Mouse (Mus musculus) liver, embryonic 15.5 days (tissue): ENCODE results near the gene Alpi. TPM values are rescaled to one million over a fixed set of nuclear protein-coding genes. Genes with fewer than 3 reads are reported as not detected.

ENCODE experiments used
- ATAC-seq: fragments of 200-750 bp; cut with Nextera tagmentation; 2 replicates; pipeline ENCODE4 v1.8.0; 2017; ENCODE audit warnings: moderate number of reproducible peaks, mild to moderate bottlenecking, moderate library complexity; ENCODE audit not compliant: insufficient read depth
- H3K27ac ChIP-seq: fragments of 300-500 bp; sonication (generic); replicated peaks from 2 replicates; pipeline ENCODE4 v1.5.1; 2015; ENCODE audit warnings: mild to moderate bottlenecking, inconsistent platforms
- H3K27me3 ChIP-seq: fragments of 300-500 bp; sonication (generic); 2 replicates; pipeline ENCODE4 v1.6.1; 2015; ENCODE audit warnings: mild to moderate bottlenecking, inconsistent platforms
- H3K36me3 ChIP-seq: fragments of 300-500 bp; sonication (generic); replicated peaks from 2 replicates; pipeline ENCODE4 v1.6.1; 2015; ENCODE audit warnings: moderate library complexity, mild to moderate bottlenecking, inconsistent platforms
- H3K4me1 ChIP-seq: fragments of 300-500 bp; sonication (generic); replicated peaks from 2 replicates; pipeline ENCODE4 v1.6.1; 2015; ENCODE audit warnings: inconsistent platforms
- H3K4me2 ChIP-seq: fragments of 300-500 bp; sonication (generic); 2 replicates; pipeline ENCODE4 v1.6.1; 2015; ENCODE audit warnings: moderate library complexity, mild to moderate bottlenecking, inconsistent platforms
- H3K4me3 ChIP-seq: fragments of 300-500 bp; sonication (generic); replicated peaks from 2 replicates; pipeline ENCODE4 v1.5.1; 2015; ENCODE audit warnings: mild to moderate bottlenecking, inconsistent platforms
- H3K9ac ChIP-seq: fragments of 300-500 bp; sonication (generic); 2 replicates; pipeline ENCODE4 v1.6.1; 2015; ENCODE audit warnings: moderate library complexity, mild to moderate bottlenecking, inconsistent platforms
- H3K9me3 ChIP-seq: fragments of 300-500 bp; sonication (generic); replicated peaks from 2 replicates; pipeline ENCODE4 v1.6.1; 2016; ENCODE audit warnings: inconsistent platforms
- WGBS: fragments of 180-500 bp; shearing (Covaris S2); methylation state at CpG from one replicate; pipeline ENCODE4 v1.1.7; 2015; ENCODE audit warnings: mixed read lengths; ENCODE audit not compliant: insufficient replicate concordance; 5-methylcytosine and 5-hydroxymethylcytosine counted together
- polyA plus RNA-seq: library from polyadenylated mRNA; unstranded; fragments of >200 nt; fragmentation: Nextera tagmentation; extraction: Ambion mirVana; gene quantifications from 2 replicates; pipeline ENCODE4 v1.2.1, GENCODE M21; 2015

The Alpi gene
- 0.09 and 0.18 TPM in 2 replicates for polyA plus RNA-seq

- Histone ChIP-seq H3K4me2 (no peak within 1 kb of the TSS), H3K36me3 (no peaks in the 10 kb centered on the region), H3K27ac (no peak within 1 kb of the TSS), H3K4me1 (0 out of 2 replicates have a peak, but pooled peaks cover 5% of the 10 kb centered on the region), H3K9ac (no peak within 1 kb of the TSS), H3K27me3 (no peaks in the 10 kb centered on the region; the same call in 1 of the 2 replicates), H3K9me3 (no peaks in the 10 kb centered on the region), H3K4me3 (no peak within 1 kb of the TSS)
- ATAC-seq: no peak
- WGBS: 41% methylated on average over 1 of the region's 1 CpGs
Measured at GRCm38 (mm10) chr1:87101411-87101810, at the start of gene Alpi. TSS of gene Alpi (minus strand) at chr1:87101606.

- no peaks in the 10 kb centered on the region for H3K9me3 ChIP-seq
- no peak overlapping the region for H3K27ac ChIP-seq
- H3K27me3 ChIP-seq: peaks cover 58% of the 10 kb centered on the region
- ATAC-seq: no peak
- H3K4me2 ChIP-seq: no peak overlapping the region
- H3K36me3 ChIP-seq: no peaks in the 10 kb centered on the region
- no peak overlapping the region for H3K9ac ChIP-seq
- no peaks in the 10 kb centered on the region; the same call in 1 of the 2 replicates for H3K4me1 ChIP-seq
- 27% methylated on average over 13 of the region's 13 CpGs for WGBS
- no peak overlapping the region for H3K4me3 ChIP-seq
Measured at GRCm38 (mm10) chr1:87149422-87149821, 48.0 kb upstream of the Alpi start.

- no peak for ATAC-seq
- Histone ChIP-seq H3K27ac (no peak overlapping the region), H3K36me3 (no peaks in the 10 kb centered on the region), H3K9me3 (no peaks in the 10 kb centered on the region), H3K27me3 (peaks cover 11% of the 10 kb centered on the region; the same call in 1 of the 2 replicates), H3K9ac (no peak overlapping the region), H3K4me2 (no peak overlapping the region), H3K4me3 (no peak overlapping the region), H3K4me1 (no peaks in the 10 kb centered on the region)
- WGBS: 63% methylated on average over 10 of the region's 10 CpGs
Measured at GRCm38 (mm10) chr1:87143141-87143540, 41.7 kb upstream of the Alpi start.

GRCm38 (mm10) chr1:87142456-87142855 is 41.0 kb upstream of the Alpi start:
- H3K9me3 ChIP-seq: no peaks in the 10 kb centered on the region
- no peak overlapping the region for H3K9ac ChIP-seq
- no peaks in the 10 kb centered on the region for H3K4me1 ChIP-seq
- H3K27ac ChIP-seq: no peak overlapping the region
- peaks cover 11% of the 10 kb centered on the region; the same call in 1 of the 2 replicates for H3K27me3 ChIP-seq
- no peaks in the 10 kb centered on the region for H3K36me3 ChIP-seq
- no peak for ATAC-seq
- no peak overlapping the region for H3K4me2 ChIP-seq
- no peak overlapping the region for H3K4me3 ChIP-seq
- WGBS: 63% methylated on average over 9 of the region's 9 CpGs

GRCm38 (mm10) chr1:87141550-87141949 is 40.1 kb upstream of the Alpi start:
- H3K27ac ChIP-seq: no peak overlapping the region
- no peak overlapping the region for H3K4me2 ChIP-seq
- H3K27me3 ChIP-seq: peaks cover 6% of the 10 kb centered on the region; the same call in 1 of the 2 replicates
- no peaks in the 10 kb centered on the region for H3K36me3 ChIP-seq
- no peaks in the 10 kb centered on the region for H3K9me3 ChIP-seq
- WGBS: 61% methylated on average over 4 of the region's 4 CpGs
- no peaks in the 10 kb centered on the region for H3K4me1 ChIP-seq
- H3K4me3 ChIP-seq: no peak overlapping the region
- ATAC-seq: no peak
- H3K9ac ChIP-seq: no peak overlapping the region

GRCm38 (mm10) chr1:87131803-87132202 is 30.4 kb upstream of the Alpi start:
- 63% methylated on average over 4 of the region's 4 CpGs for WGBS
- no peak overlapping the region for H3K4me2 ChIP-seq
- no peaks in the 10 kb centered on the region for H3K4me1 ChIP-seq
- no peak for ATAC-seq
- no peak overlapping the region for H3K4me3 ChIP-seq
- H3K36me3 ChIP-seq: no peaks in the 10 kb centered on the region
- no peak overlapping the region for H3K27ac ChIP-seq
- no peak overlapping the region for H3K9ac ChIP-seq
- peaks cover 23% of the 10 kb centered on the region for H3K27me3 ChIP-seq
- H3K9me3 ChIP-seq: no peaks in the 10 kb centered on the region

GRCm38 (mm10) chr1:87127206-87128030 is 26.0 kb upstream of the Alpi start:
- no peak overlapping the region for H3K9ac ChIP-seq
- H3K4me1 ChIP-seq: no peaks in the 10 kb centered on the region
- H3K27ac ChIP-seq: no peak overlapping the region
- H3K27me3 ChIP-seq: peaks cover 34% of the 10 kb centered on the region
- ATAC-seq: no peak
- no peak overlapping the region for H3K4me3 ChIP-seq
- no peak overlapping the region for H3K4me2 ChIP-seq
- 10% methylated on average over 36 of the region's 43 CpGs for WGBS
- H3K36me3 ChIP-seq: no peaks in the 10 kb centered on the region
- H3K9me3 ChIP-seq: no peaks in the 10 kb centered on the region

GRCm38 (mm10) chr1:87124673-87125072 is 23.3 kb upstream of the Alpi start, which contains the start of gene Akp3:
TSS of gene Akp3 (plus strand) at chr1:87124973.
- no peak within 1 kb of the TSS for H3K4me2 ChIP-seq
- H3K4me1 ChIP-seq: no peaks in the 10 kb centered on the region
- H3K36me3 ChIP-seq: no peaks in the 10 kb centered on the region
- H3K4me3 ChIP-seq: no peak within 1 kb of the TSS
- whole genome bisulfite sequencing: 50% methylated on average over 6 of the region's 6 CpGs
- no peaks in the 10 kb centered on the region for H3K9me3 ChIP-seq
- H3K27me3 ChIP-seq: peaks cover 34% of the 10 kb centered on the region
- no peak within 1 kb of the TSS for H3K27ac ChIP-seq
- ATAC-seq: no peak
- no peak within 1 kb of the TSS for H3K9ac ChIP-seq

- WGBS: 46% methylated on average over 1 of the region's 1 CpGs
- H3K4me1 ChIP-seq: no peaks in the 10 kb centered on the region
- H3K4me2 ChIP-seq: no peak overlapping the region
- H3K27ac ChIP-seq: no peak overlapping the region
- H3K36me3 ChIP-seq: no peaks in the 10 kb centered on the region
- H3K27me3 ChIP-seq: no peaks in the 10 kb centered on the region
- no peak for ATAC-seq
- no peak overlapping the region for H3K4me3 ChIP-seq
- H3K9ac ChIP-seq: no peak overlapping the region
- no peaks in the 10 kb centered on the region for H3K9me3 ChIP-seq
Measured at GRCm38 (mm10) chr1:87114784-87115183, 13.4 kb upstream of the Alpi start.

- Histone ChIP-seq H3K4me1 (no peaks in the 10 kb centered on the region), H3K4me2 (no peak overlapping the region), H3K9ac (no peak overlapping the region), H3K4me3 (no peak overlapping the region), H3K27ac (no peak overlapping the region), H3K27me3 (no peaks in the 10 kb centered on the region), H3K36me3 (no peaks in the 10 kb centered on the region), H3K9me3 (no peaks in the 10 kb centered on the region)
- no peak for ATAC-seq
- WGBS: 25% methylated on average over 9 of the region's 9 CpGs
Measured at GRCm38 (mm10) chr1:87111719-87112354, 10.4 kb upstream of the Alpi start.

GRCm38 (mm10) chr1:87108564-87108963 is 7.2 kb upstream of the Alpi start:
- H3K27me3 ChIP-seq: no peaks in the 10 kb centered on the region
- no peak overlapping the region for H3K27ac ChIP-seq
- no peak overlapping the region for H3K4me3 ChIP-seq
- ATAC-seq: no peak
- no peaks in the 10 kb centered on the region for H3K36me3 ChIP-seq
- no peak overlapping the region for H3K9ac ChIP-seq
- no peak overlapping the region for H3K4me2 ChIP-seq
- H3K9me3 ChIP-seq: no peaks in the 10 kb centered on the region
- 68% methylated on average over 4 of the region's 4 CpGs for WGBS
- H3K4me1 ChIP-seq: no peaks in the 10 kb centered on the region
